Mouse (Mus musculus) cerebellum, adult 9-10 months (tissue): Measurements from ENCODE around the gene Abca1.

Experiments
- DNase-seq: peaks from one replicate; pipeline ENCODE4 v3.0.0; 2022

The Abca1 gene

GRCm38 (mm10) chr4:53081851-53082250, 77.8 kb downstream of the Abca1 start:
- no peak for DNase-seq

- no peak for DNase-seq
Measured at GRCm38 (mm10) chr4:53080290-53080689, 79.4 kb downstream of the Abca1 start.

GRCm38 (mm10) chr4:53078793-53079310, 80.8 kb downstream of the Abca1 start:
- DNase-seq = no peak

- DNase-seq = no peak
Measured at GRCm38 (mm10) chr4:53076788-53077350, 82.8 kb downstream of the Abca1 start.

- DNase-seq = no peak
Measured at GRCm38 (mm10) chr4:53073025-53073424, 86.7 kb downstream of the Abca1 start.

- DNase-seq = peak; percentile 33
Measured at GRCm38 (mm10) chr4:53062301-53063008, 97.2 kb downstream of the Abca1 start.

GRCm38 (mm10) chr4:53046238-53047022, 113.3 kb downstream of the Abca1 start:
- no peak for DNase-seq

- no peak for DNase-seq
Measured at GRCm38 (mm10) chr4:53045807-53046206, 113.9 kb downstream of the Abca1 start.

GRCm38 (mm10) chr4:53043819-53044218, 115.9 kb downstream of the Abca1 start:
- no peak for DNase-seq

- no peak for DNase-seq
Measured at GRCm38 (mm10) chr4:53030326-53030948, 129.3 kb downstream of the Abca1 start.

- no peak for DNase-seq
Measured at GRCm38 (mm10) chr4:53027811-53028210, 131.9 kb downstream of the Abca1 start.

GRCm38 (mm10) chr4:53024397-53024796, 135.3 kb downstream of the Abca1 start:
- DNase-seq = no peak

- no peak for DNase-seq
Measured at GRCm38 (mm10) chr4:53023189-53023925, 136.3 kb downstream of the Abca1 start.

- no peak for DNase-seq
Measured at GRCm38 (mm10) chr4:53018392-53018791, 141.3 kb downstream of the Abca1 start.

GRCm38 (mm10) chr4:53015024-53015423, 144.7 kb downstream of the Abca1 start:
- DNase-seq = no peak

GRCm38 (mm10) chr4:53014421-53014820, 145.3 kb downstream of the Abca1 start:
- no peak for DNase-seq

GRCm38 (mm10) chr4:53011732-53012361, 147.8 kb downstream of the Abca1 start, which contains the start of gene Nipsnap3b:
Gene Nipsnap3b (plus strand): TSS chr4:53011880.
- DNase-seq = peak; percentile 95

GRCm38 (mm10) chr4:53009871-53010270, 149.8 kb downstream of the Abca1 start:
- DNase-seq = no peak

GRCm38 (mm10) chr4:53009183-53009582, 150.5 kb downstream of the Abca1 start:
- no peak for DNase-seq

- no peak for DNase-seq
Measured at GRCm38 (mm10) chr4:53000154-53000553, 159.5 kb downstream of the Abca1 start.

GRCm38 (mm10) chr4:52999449-52999848, 160.2 kb downstream of the Abca1 start:
- no peak for DNase-seq

GRCm38 (mm10) chr4:52989248-52989647, 170.4 kb downstream of the Abca1 start, which contains the start of gene Nipsnap3a:
Gene Nipsnap3a (plus strand): TSS chr4:52989272.
- no peak for DNase-seq
